Mouse (Mus musculus) forebrain, embryonic 14.5 days (tissue): ENCODE results near the gene Lhb. TPM values are rescaled to one million over a fixed set of nuclear protein-coding genes. Genes with fewer than 3 reads are reported as not detected.

Experiments
- ATAC-seq: fragments of 200-750 bp; cut with Nextera tagmentation; 2 replicates; pipeline ENCODE4 v1.8.0; 2017; ENCODE audit warnings: mild to moderate bottlenecking, moderate library complexity
- DNase-seq: peaks from one replicate; pipeline ENCODE4 v3.0.0-alpha.2; 2015; ENCODE audit warnings: low spot score
- H3K27ac ChIP-seq: fragments of 300-500 bp; sonication (generic); 2 replicates; pipeline ENCODE4 v1.5.1; 2014; ENCODE audit warnings: low read depth, mild to moderate bottlenecking, control low read depth, low read length, moderate library complexity
- H3K27me3 ChIP-seq: fragments of 300-500 bp; sonication (generic); replicated peaks from 2 replicates; pipeline ENCODE4 v1.6.1; 2014; ENCODE audit warnings: low read length, control low read depth, mixed read lengths; ENCODE audit not compliant: control insufficient read depth, insufficient read depth
- H3K36me3 ChIP-seq: fragments of 300-500 bp; sonication (generic); 2 replicates; pipeline ENCODE4 v1.6.1; 2014; ENCODE audit warnings: low read length, control low read depth; ENCODE audit not compliant: control insufficient read depth, insufficient read depth
- H3K4me1 ChIP-seq: fragments of 300-500 bp; sonication (generic); 2 replicates; pipeline ENCODE4 v1.6.1; 2014; ENCODE audit warnings: antibody characterized with exemption, low read length, control low read depth; ENCODE audit not compliant: control insufficient read depth, insufficient read depth
- H3K4me2 ChIP-seq: fragments of 300-500 bp; sonication (generic); 2 replicates; pipeline ENCODE4 v1.6.1; 2014; ENCODE audit warnings: mild to moderate bottlenecking, control low read depth, low read length
- H3K4me3 ChIP-seq: fragments of 300-500 bp; sonication (generic); 2 replicates; pipeline ENCODE4 v1.5.1; 2014; ENCODE audit warnings: low read depth, low read length, control low read depth
- H3K9ac ChIP-seq: fragments of 300-500 bp; sonication (generic); 2 replicates; pipeline ENCODE4 v1.6.1; 2014; ENCODE audit warnings: mild to moderate bottlenecking, low read length, control low read depth, moderate library complexity
- H3K9me3 ChIP-seq: fragments of 300-500 bp; sonication (generic); replicated peaks from 2 replicates; pipeline ENCODE4 v1.6.1; 2016; ENCODE audit warnings: low read length, control low read depth, mixed read lengths; ENCODE audit not compliant: control insufficient read depth
- WGBS: fragments of 180-500 bp; shearing (Covaris S2); extraction: QIAGEN DNeasy Blood & Tissue Kit; methylation state at CpG from one replicate; pipeline ENCODE4 v1.1.7; 2014; 5-methylcytosine and 5-hydroxymethylcytosine counted together
- polyA plus RNA-seq: library from polyadenylated mRNA; unstranded; fragments of >200 nt; fragmentation: Nextera tagmentation; extraction: Ambion mirVana; gene quantifications from 2 replicates; pipeline ENCODE4 v1.2.1, GENCODE M21; 2014

Lhb gene
- polyA plus RNA-seq, 1 experiment from 2014 or later, result 0.46 TPM

- no peak for DNase-seq
- 92% methylated on average over 14 of the region's 14 CpGs for WGBS
- no peaks in the 10 kb centered on the region for H3K4me1 ChIP-seq
- H3K4me2 ChIP-seq, result no peak overlapping the region
- ATAC-seq, result no peak
- no peak overlapping the region for H3K4me3 ChIP-seq
- peaks cover 50% of the 10 kb centered on the region for H3K36me3 ChIP-seq
- H3K27me3 ChIP-seq, result peaks cover 27% of the 10 kb centered on the region
- no peak overlapping the region for H3K27ac ChIP-seq
- H3K9me3 ChIP-seq, result no peaks in the 10 kb centered on the region
- no peak overlapping the region for H3K9ac ChIP-seq
These were observed 574 bp downstream of the Lhb start for GRCm38 (mm10) chr7:45421194-45421593.

GRCm38 (mm10) chr7:45426556-45426955, 5.9 kb downstream of the Lhb start:
- H3K4me1 ChIP-seq, result no peaks in the 10 kb centered on the region
- no peak overlapping the region for H3K4me2 ChIP-seq
- H3K27ac ChIP-seq, result no peak overlapping the region
- WGBS, result 88% methylated on average over 8 of the region's 8 CpGs
- H3K4me3 ChIP-seq, result no peak overlapping the region
- no peak for DNase-seq
- H3K9me3 ChIP-seq, result no peaks in the 10 kb centered on the region
- H3K9ac ChIP-seq, result no peak overlapping the region
- no peaks in the 10 kb centered on the region for H3K27me3 ChIP-seq
- ATAC-seq, result no peak
- H3K36me3 ChIP-seq, result peaks cover 93% of the 10 kb centered on the region

- Histone ChIP-seq H3K27ac (peak overlapping the region; percentile 87), H3K4me1 (peaks cover 18% of the 10 kb centered on the region), H3K4me3 (peak overlapping the region; percentile 77), H3K36me3 (peaks cover 32% of the 10 kb centered on the region), H3K9ac (peak overlapping the region; percentile 83), H3K27me3 (no peaks in the 10 kb centered on the region), H3K4me2 (peak overlapping the region; percentile 90), H3K9me3 (no peaks in the 10 kb centered on the region)
- no peak for DNase-seq
- no peak; the same call in 1 of the 2 replicates for ATAC-seq
- 0% methylated on average over 7 of the region's 7 CpGs for WGBS
These were observed 13.2 kb downstream of the Lhb start for GRCm38 (mm10) chr7:45433835-45434202.

- H3K4me2 ChIP-seq, result peak within 1 kb of the TSS; percentile 90
- peaks cover 28% of the 10 kb centered on the region for H3K36me3 ChIP-seq
- peak; percentile 100 for DNase-seq
- H3K4me3 ChIP-seq, result peak within 1 kb of the TSS; percentile 77
- peak; percentile 98 for ATAC-seq
- peak within 1 kb of the TSS; percentile 87 for H3K27ac ChIP-seq
- peak within 1 kb of the TSS; percentile 83 for H3K9ac ChIP-seq
- H3K9me3 ChIP-seq, result no peaks in the 10 kb centered on the region
- no peaks in the 10 kb centered on the region for H3K27me3 ChIP-seq
- under 1% methylated on average over 45 of the region's 45 CpGs for WGBS
- peaks cover 18% of the 10 kb centered on the region for H3K4me1 ChIP-seq
These were observed 13.8 kb downstream of the Lhb start, which contains the start of gene Gys1 for GRCm38 (mm10) chr7:45434203-45435015. TSS of gene Gys1 (plus strand) at chr7:45434844.

- Histone ChIP-seq H3K27me3 (no peaks in the 10 kb centered on the region), H3K9me3 (no peaks in the 10 kb centered on the region), H3K27ac (0 out of 2 replicates have a peak overlapping the region, but pooled peaks have one; percentile 6), H3K9ac (peak overlapping the region; percentile 71), H3K36me3 (peaks cover 27% of the 10 kb centered on the region), H3K4me1 (peaks cover 18% of the 10 kb centered on the region), H3K4me2 (peak overlapping the region; percentile 63), H3K4me3 (peak overlapping the region; percentile 77)
- DNase-seq (no peak), ATAC-seq (no peak)
- WGBS, result 4% methylated on average over 16 of the region's 16 CpGs
These were observed 14.4 kb downstream of the Lhb start for GRCm38 (mm10) chr7:45435038-45435437.

GRCm38 (mm10) chr7:45436444-45436843, 15.8 kb downstream of the Lhb start:
- Histone ChIP-seq H3K4me2 (no peak overlapping the region), H3K9me3 (no peaks in the 10 kb centered on the region), H3K36me3 (peaks cover 21% of the 10 kb centered on the region), H3K27me3 (no peaks in the 10 kb centered on the region), H3K4me3 (no peak overlapping the region), H3K27ac (no peak overlapping the region), H3K4me1 (peaks cover 18% of the 10 kb centered on the region), H3K9ac (no peak overlapping the region)
- 94% methylated on average over 5 of the region's 5 CpGs for WGBS
- DNase-seq (no peak), ATAC-seq (no peak)

- ATAC-seq, result no peak
- Histone ChIP-seq H3K4me2 (no peak overlapping the region), H3K4me3 (no peak overlapping the region), H3K9me3 (no peaks in the 10 kb centered on the region), H3K27ac (no peak overlapping the region), H3K4me1 (peaks cover 18% of the 10 kb centered on the region), H3K36me3 (peaks cover 18% of the 10 kb centered on the region), H3K27me3 (no peaks in the 10 kb centered on the region), H3K9ac (no peak overlapping the region)
- WGBS, result 21% methylated on average over 6 of the region's 6 CpGs
- no peak for DNase-seq
These were observed 16.4 kb downstream of the Lhb start for GRCm38 (mm10) chr7:45437046-45437445.

GRCm38 (mm10) chr7:45437521-45438276, 17.1 kb downstream of the Lhb start, which contains the start of gene Ruvbl2:
TSS of gene Ruvbl2 (minus strand) at chr7:45438096.
- Histone ChIP-seq H3K9me3 (no peaks in the 10 kb centered on the region), H3K4me3 (no peak within 1 kb of the TSS), H3K36me3 (peaks cover 21% of the 10 kb centered on the region; the same call in 1 of the 2 replicates), H3K27me3 (no peaks in the 10 kb centered on the region), H3K4me1 (peaks cover 18% of the 10 kb centered on the region), H3K9ac (no peak within 1 kb of the TSS), H3K4me2 (no peak within 1 kb of the TSS), H3K27ac (no peak within 1 kb of the TSS)
- no peak for DNase-seq
- 20% methylated on average over 19 of the region's 19 CpGs for WGBS
- no peak for ATAC-seq
